Mouse (Mus musculus) kidney, postnatal 0 days (tissue): Measurements from ENCODE around the gene Trp53. TPM values are rescaled to one million over a fixed set of nuclear protein-coding genes. Genes with fewer than 3 reads are reported as not detected.

Experiments
- ATAC-seq: fragments of 200-750 bp; cut with Nextera tagmentation; replicated peaks from 2 replicates; pipeline ENCODE4 v1.8.0; 2017; ENCODE audit warnings: low read depth, moderate number of reproducible peaks, moderate TSS enrichment, moderate library complexity; ENCODE audit not compliant: low FRiP score
- DNase-seq: peaks from one replicate; pipeline ENCODE4 v3.0.0-alpha.2; 2016; ENCODE audit warnings: low spot score
- H3K27ac ChIP-seq: fragments of 300-500 bp; sonication (generic); 2 replicates; pipeline ENCODE4 v1.5.1; 2014; ENCODE audit warnings: mild to moderate bottlenecking
- H3K27me3 ChIP-seq: fragments of 300-500 bp; sonication (generic); 2 replicates; pipeline ENCODE4 v1.6.1; 2014; ENCODE audit warnings: low read length, mixed read lengths; ENCODE audit not compliant: insufficient read depth
- H3K36me3 ChIP-seq: fragments of 300-500 bp; sonication (generic); 2 replicates; pipeline ENCODE4 v1.6.1; 2014; ENCODE audit warnings: low read length, mixed read lengths; ENCODE audit not compliant: insufficient read depth
- H3K4me1 ChIP-seq: fragments of 300-500 bp; sonication (generic); replicated peaks from 2 replicates; pipeline ENCODE4 v1.6.1; 2014; ENCODE audit warnings: antibody characterized with exemption, low read length, mixed read lengths; ENCODE audit not compliant: insufficient read depth
- H3K4me2 ChIP-seq: fragments of 300-500 bp; sonication (generic); 2 replicates; pipeline ENCODE4 v1.6.1; 2014; ENCODE audit warnings: mild to moderate bottlenecking, low read length, moderate library complexity, mixed read lengths
- H3K4me3 ChIP-seq: fragments of 300-500 bp; sonication (generic); replicated peaks from 2 replicates; pipeline ENCODE4 v1.5.1; 2014; ENCODE audit warnings: low read depth, low read length
- H3K9ac ChIP-seq: fragments of 300-500 bp; sonication (generic); 2 replicates; pipeline ENCODE4 v1.6.1; 2014; ENCODE audit warnings: low read depth, low read length
- H3K9me3 ChIP-seq: fragments of 300-500 bp; sonication (generic); replicated peaks from 2 replicates; pipeline ENCODE4 v1.6.1; 2016; ENCODE audit warnings: low read length, inconsistent platforms, mixed read lengths
- CTCF ChIP-seq: IDR thresholded peaks from 2 replicates; pipeline ENCODE4 v1.5.1; 2016; ENCODE audit warnings: antibody characterized with exemption, low read depth, mild to moderate bottlenecking, moderate library complexity
- WGBS: fragments of 180-500 bp; shearing (Covaris S2); extraction: QIAGEN DNeasy Blood & Tissue Kit; methylation state at CpG from one replicate; pipeline ENCODE4 v1.1.7; 2014; 5-methylcytosine and 5-hydroxymethylcytosine counted together
- polyA plus RNA-seq: library from polyadenylated mRNA; unstranded; fragments of >200 nt; fragmentation: Nextera tagmentation; extraction: Ambion mirVana; gene quantifications from 2 replicates; pipeline ENCODE4 v1.2.1, GENCODE M21; 2015

Gene Trp53
- polyA plus RNA-seq, 1 experiment from 2014 or later: 117 TPM

DNA sequence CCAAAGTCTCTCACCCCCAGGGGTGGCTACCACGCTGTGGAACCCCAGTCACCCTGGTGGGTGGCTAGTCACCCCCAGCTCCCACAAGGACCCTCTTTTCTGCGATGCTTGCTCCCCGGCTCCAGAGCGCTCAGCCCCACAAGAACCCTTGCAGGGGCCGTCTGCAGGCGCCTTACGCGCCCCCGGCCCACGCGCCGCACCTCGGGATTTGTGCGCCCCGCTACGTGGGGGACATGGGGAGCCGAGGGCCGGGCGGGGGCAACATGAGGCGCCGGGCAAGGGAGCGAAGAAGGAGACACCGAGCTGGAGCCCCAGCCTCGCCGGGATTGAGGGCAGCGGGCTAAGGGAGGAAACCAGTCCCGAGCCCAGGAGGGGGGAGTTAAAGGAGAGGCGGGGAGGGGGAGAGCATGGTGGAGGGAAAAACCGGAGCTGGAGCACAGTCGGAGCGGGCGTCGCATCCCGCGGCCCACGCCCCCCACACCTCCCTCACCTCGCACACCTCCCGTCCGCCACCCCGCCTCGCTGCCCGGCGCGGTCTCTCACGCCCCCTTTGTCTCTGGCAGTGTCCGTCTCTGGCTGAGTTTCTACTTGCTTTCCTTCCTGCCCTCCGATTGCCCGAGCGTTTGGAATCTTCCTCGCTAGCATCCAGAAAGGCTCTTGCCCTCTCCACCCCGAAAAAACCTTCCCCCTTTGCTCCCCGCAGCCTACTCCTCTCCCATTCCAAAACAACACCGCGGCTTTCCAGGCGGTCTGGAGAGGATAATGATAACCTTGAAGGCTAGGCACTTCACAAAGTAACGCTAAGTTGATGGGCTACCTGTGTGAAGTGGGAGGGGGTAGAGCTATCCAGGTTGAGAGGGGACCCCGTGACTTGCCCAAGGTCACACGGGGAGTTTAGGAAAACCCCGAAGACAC, 20.1 kb upstream of the Trp53 start, which contains the start of gene Efnb3:
Gene Efnb3 (minus strand): TSS at position 355 of the 915 bp plus-strand sequence.
- H3K27ac ChIP-seq: no peak within 1 kb of the TSS
- DNase-seq: peak; percentile 83
- ATAC-seq: 0 out of 2 replicates have a peak, but pooled peaks have one; percentile 27

DNA sequence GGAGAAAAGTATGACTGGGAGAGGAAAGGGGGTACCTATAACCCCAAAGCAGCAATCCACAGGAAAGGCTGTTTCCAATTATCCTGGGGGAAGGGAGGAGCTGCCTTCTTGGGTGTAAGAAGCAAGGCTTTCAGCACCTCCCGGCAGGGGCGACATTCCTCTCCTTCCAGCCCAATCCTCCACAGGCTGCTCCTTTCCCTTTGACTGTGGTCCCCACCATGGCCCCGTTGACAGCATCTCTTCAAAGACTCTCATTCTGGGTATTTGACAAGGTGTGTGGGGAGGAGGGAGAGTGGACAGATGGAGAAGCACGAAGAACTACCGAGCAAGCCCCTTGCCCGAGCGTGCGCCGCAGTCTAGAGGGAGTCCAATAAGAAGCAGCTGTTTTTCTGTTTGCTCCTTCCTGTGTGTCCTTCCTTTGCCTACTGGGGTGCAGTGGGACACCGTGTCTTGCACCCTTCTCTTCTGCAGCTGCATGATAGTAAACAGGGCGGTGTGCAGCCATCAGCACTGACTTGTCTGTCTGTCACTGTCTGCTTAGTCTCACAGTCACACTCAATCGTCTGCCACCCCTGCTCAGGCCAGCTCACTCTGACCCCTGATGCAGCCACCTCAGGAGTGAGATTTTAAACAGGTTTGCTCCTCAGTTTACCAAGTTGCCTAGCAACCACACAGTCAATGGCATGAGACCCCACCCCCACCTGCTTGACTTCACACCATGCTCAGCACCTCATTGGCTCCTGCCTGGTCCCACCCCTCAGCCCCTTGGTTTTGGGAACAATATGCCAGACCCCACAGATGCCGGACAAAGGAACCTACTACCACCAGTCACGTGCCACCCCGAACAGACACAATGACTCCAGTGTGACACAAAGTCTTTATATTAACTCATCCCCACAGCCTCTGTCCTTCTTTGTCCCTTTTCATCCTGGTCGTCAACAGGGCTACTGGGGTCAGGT, 19.0 kb upstream of the Trp53 start:
- H3K27ac ChIP-seq: no peak overlapping the region
- DNase-seq (no peak), ATAC-seq (no peak)
- peak overlapping the region; percentile 66; the same call in 1 of the 2 replicates for H3K4me3 ChIP-seq
- H3K9ac ChIP-seq: no peak overlapping the region
- no peaks in the 10 kb centered on the region for H3K27me3 ChIP-seq
- peaks cover 21% of the 10 kb centered on the region for H3K36me3 ChIP-seq
- WGBS: 37% methylated on average over 16 of the region's 16 CpGs
- no peaks in the 10 kb centered on the region for H3K9me3 ChIP-seq
- TF ChIP-seq CTCF: no peak
- H3K4me1 ChIP-seq: peaks cover 18% of the 10 kb centered on the region
- H3K4me2 ChIP-seq: peak overlapping the region; percentile 99; the same call in 1 of the 2 replicates

More for the DNA sequence above, 20.1 kb upstream of the Trp53 start, which contains the start of gene Efnb3:
- peak within 1 kb of the TSS; percentile 72 for H3K9ac ChIP-seq
- H3K9me3 ChIP-seq: no peaks in the 10 kb centered on the region
- H3K4me3 ChIP-seq: peak within 1 kb of the TSS; percentile 66
- WGBS: 1% methylated on average over 59 of the region's 59 CpGs
- peaks cover 18% of the 10 kb centered on the region for H3K36me3 ChIP-seq
- H3K4me1 ChIP-seq: peaks cover 18% of the 10 kb centered on the region
- H3K27me3 ChIP-seq: no peaks in the 10 kb centered on the region
- H3K4me2 ChIP-seq: peak within 1 kb of the TSS; percentile 99
- no peak for TF ChIP-seq CTCF

GRCm38 (mm10) chr11:69563373-69563772, 16.8 kb upstream of the Trp53 start:
- no peak for ATAC-seq
- TF ChIP-seq CTCF: no peak

GRCm38 (mm10) chr11:69564391-69564790, 15.8 kb upstream of the Trp53 start:
- Histone ChIP-seq H3K9ac (no peak overlapping the region), H3K4me1 (peaks cover 9% of the 10 kb centered on the region; the same call in 1 of the 2 replicates), H3K36me3 (peaks cover 28% of the 10 kb centered on the region), H3K9me3 (no peaks in the 10 kb centered on the region), H3K4me3 (no peak overlapping the region), H3K4me2 (no peak overlapping the region), H3K27ac (no peak overlapping the region), H3K27me3 (no peaks in the 10 kb centered on the region)
- ATAC-seq (no peak), DNase-seq (no peak)
- no peak for TF ChIP-seq CTCF
- WGBS: 57% methylated on average over 3 of the region's 3 CpGs

More at GRCm38 (mm10) chr11:69563373-69563772, 16.8 kb upstream of the Trp53 start:
- no peak for DNase-seq
- Histone ChIP-seq H3K9me3 (no peaks in the 10 kb centered on the region), H3K4me3 (no peak overlapping the region), H3K27me3 (no peaks in the 10 kb centered on the region), H3K9ac (no peak overlapping the region), H3K27ac (no peak overlapping the region), H3K4me2 (no peak overlapping the region), H3K36me3 (peaks cover 26% of the 10 kb centered on the region), H3K4me1 (peaks cover 18% of the 10 kb centered on the region)
- WGBS: 88% methylated on average over 13 of the region's 13 CpGs

GRCm38 (mm10) chr11:69565131-69565530, 15.0 kb upstream of the Trp53 start:
- Histone ChIP-seq H3K4me1 (0 out of 2 replicates have a peak, but pooled peaks cover 4% of the 10 kb centered on the region), H3K9ac (no peak overlapping the region), H3K4me2 (no peak overlapping the region), H3K27ac (no peak overlapping the region), H3K4me3 (no peak overlapping the region), H3K36me3 (peaks cover 32% of the 10 kb centered on the region), H3K27me3 (no peaks in the 10 kb centered on the region), H3K9me3 (no peaks in the 10 kb centered on the region)
- WGBS: 56% methylated on average over 8 of the region's 8 CpGs
- peak; percentile 54 for DNase-seq
- ATAC-seq: no peak
- no peak for TF ChIP-seq CTCF
